Mouse (Mus musculus): ENCODE data around the gene Guk1.
A peak's percentile ranks its signal among the peaks of the same experiment; 100 is the strongest.

Guk1 gene

DNA sequence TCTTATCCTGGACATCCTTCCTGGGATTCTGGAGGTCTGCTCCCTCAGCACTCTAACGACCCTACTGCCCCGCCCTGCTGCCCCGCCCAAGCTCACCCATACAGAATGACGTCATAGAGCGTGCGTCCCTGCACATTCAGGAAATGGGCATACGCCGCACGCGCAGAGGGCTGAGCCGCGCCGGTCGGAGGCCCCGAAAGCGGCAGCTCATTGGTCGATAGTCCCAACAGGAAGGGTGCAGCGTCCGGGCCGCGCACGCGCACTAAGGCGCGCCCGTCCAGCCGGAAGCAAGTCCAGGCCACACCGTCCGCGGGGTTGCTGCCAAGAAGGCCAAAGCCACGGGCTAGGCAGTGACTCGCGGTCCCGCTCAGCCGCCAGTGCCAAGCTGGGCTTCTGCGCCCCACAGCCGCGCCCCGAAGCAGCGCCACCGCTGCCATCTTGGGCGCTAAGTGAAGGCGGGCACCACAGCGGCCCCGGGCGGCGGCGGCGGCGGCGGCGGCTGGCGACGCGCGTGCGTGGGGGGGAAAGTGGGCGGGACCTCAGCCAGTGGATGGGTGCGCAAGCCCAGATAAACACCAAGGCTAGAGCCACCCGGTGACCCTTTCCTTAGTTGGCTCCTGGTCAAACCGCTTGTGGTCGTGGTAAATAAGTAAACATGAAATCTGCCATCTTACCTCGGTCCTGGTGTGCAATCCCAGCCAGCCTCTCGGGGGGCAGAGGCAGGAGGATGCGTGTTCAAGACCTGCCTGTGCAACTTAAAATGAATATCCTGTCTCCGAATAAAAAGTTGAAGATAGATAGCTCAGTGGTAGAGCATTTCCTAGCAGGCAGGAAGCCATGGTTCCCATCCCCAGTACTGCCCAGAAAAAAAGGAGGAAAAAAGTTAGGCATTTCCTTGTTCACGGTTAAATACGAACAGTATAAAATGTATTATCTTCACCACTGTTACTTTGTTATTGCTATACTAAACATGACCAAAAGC lies 28.5 kb downstream of the Guk1 start, which contains the start of gene Iba57:
Gene Iba57, minus strand, starts transcription at position 485 of the 982 bp plus-strand sequence.
- DNase-seq (ENCODE audit: low spot score in 2 of 2) = peak; percentile 98 to 99

DNA sequence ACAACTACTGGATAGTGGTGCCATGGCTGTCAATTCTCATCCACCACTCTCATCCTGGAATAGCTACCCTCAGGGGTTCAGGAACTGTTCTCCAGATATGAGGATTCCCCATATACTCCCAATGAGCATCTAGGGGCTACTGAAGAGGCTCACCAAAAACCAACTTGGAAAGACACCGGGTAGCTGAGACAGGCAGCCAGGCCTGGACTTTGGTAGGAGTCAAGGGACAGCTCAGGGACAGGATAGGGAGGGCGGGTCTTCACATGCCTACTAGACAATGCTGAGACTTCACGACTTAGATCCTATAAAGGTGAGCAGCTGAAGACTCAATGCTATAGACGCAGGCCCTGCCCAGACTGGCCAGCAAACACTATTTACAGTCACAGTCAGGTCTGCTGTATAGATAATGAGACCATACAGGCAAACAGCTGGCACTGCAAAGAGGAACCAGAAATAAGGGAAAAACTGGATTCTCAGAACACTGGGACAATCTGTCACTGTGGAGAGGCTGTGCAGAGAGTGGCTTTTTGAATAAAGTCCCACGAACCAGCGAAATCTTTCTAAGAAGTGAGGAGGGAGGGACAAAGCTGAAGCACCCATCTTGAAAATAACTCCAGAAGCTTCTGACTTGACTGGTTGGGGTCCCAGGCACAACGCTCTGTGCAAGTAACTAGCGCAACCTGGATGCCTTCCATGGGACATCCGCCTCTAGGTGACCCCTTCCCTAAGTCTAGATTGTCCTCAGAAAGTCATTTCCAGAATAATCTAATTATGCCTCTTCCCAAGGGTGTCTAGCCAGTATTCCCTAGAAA lies 29.4 kb downstream of the Guk1 start:
- no peak for DNase-seq (ENCODE audit: low spot score in 2 of 2)

DNA sequence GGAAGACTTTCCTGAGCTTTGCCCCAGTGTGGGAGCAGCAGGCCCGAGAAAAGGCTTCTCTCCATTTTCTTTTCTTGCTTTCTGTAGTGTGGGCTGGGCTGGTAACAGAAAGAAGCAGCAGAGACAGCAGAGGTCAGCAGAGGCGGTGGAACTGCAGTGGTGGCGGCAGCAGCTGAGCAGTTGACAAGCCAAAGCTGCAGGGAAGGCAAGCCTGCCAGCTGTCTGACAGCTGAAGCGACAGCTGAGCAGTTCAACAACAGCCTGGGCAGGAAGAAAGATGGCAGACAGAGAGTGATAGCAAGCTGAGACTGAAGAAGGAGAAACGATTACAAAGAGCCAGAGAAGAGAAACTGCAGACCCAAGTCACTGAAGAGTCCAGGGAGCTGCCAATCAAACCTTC lies 30.6 kb downstream of the Guk1 start:
- DNase-seq (ENCODE audit: low spot score in 2 of 2) = no peak

DNA sequence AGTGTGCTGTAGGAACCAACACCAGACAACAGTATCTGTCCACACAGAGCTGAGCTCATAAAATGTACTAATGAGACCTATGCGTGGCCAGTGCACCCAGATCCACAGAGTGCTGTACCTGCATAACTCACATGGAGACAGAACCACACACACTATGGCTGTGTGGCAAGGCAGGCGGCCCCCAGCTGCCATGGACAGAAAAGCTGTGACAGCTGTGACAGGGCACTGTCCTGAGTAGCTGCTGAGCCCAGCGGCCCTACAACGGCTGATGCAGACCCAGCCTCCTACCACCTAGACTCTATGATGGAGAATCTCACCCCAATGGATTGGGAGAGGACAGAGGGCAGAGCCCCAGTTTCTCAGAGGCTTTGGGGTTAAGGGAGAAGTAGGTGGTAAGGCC lies 32.5 kb downstream of the Guk1 start:
- DNase-seq (ENCODE audit: low spot score in 2 of 2) = no peak

DNA sequence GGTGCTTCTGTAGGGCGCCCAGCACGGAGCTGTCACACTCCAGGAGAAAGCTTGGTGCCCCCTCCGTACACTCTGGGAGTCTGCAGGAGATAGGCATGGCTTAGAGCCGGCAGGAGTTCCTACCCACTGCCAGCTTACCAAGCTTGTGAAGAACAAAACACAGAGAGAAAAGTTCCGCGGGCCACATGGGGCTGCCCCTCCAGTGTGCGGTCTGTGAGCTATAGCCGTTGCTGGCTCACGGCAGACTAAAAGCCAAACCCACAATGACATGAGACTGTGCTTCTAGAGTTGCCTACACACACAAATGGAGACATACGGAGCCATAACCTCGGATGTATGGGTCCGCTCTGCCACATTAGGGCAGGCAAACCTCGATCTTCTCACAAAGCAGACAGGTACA lies 32.9 kb downstream of the Guk1 start:
- DNase-seq (ENCODE audit: low spot score in 2 of 2) = no peak

DNA sequence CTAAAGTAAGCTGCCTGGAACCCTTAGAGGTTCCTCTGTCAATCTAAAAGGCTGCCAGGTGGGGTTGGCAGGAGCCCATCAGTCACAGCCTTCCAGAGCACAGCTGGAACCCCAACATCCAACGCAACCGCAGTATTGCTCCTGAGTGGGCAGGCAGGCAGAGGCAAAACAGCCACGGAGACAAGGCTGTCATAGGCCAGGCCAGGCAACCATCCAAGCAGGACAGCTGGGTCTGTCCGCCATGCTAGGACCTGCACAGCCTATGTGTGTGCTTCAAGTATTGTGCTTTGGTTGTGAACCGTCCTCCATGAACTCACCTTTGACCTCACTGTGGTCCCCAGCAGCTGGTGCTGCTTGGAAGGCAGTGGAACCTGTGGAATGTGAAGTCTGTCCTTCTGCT lies 36.1 kb downstream of the Guk1 start:
- DNase-seq (ENCODE audit: low spot score in 2 of 2) = no peak

- DNase-seq (ENCODE audit: low spot score in 2 of 2) = no peak
Measured at GRCm38 (mm10) chr11:59154220-59154619, 37.8 kb downstream of the Guk1 start.

DNA sequence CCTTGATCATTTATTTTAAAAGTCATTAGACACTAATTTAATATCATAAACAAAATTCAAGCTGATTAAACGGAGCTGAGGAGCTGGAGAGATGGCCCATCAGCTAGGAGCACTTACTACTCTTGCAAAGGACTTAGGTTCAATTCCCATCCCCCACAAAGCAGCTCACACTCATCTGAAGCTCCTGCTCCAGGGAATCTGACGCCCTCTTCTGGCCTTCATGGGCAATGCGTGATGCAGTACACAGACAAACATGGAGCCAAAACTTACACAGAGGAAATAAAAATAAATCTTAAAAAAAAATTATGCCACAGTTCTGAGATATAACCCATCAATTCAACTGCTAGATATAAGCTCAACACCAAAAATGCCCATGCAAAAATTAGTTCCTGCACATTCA lies 40.3 kb downstream of the Guk1 start:
- no peak for DNase-seq (ENCODE audit: low spot score in 2 of 2)

GRCm38 (mm10) chr11:59149302-59149701 lies 42.7 kb downstream of the Guk1 start:
- DNase-seq (ENCODE audit: low spot score in 2 of 2) = no peak

GRCm38 (mm10) chr11:59142962-59143361 lies 49.0 kb downstream of the Guk1 start:
- DNase-seq (ENCODE audit: low spot score in 2 of 2) = no peak

- no peak for DNase-seq (ENCODE audit: low spot score in 2 of 2)
Measured at GRCm38 (mm10) chr11:59141772-59142370, 50.1 kb downstream of the Guk1 start.

DNA sequence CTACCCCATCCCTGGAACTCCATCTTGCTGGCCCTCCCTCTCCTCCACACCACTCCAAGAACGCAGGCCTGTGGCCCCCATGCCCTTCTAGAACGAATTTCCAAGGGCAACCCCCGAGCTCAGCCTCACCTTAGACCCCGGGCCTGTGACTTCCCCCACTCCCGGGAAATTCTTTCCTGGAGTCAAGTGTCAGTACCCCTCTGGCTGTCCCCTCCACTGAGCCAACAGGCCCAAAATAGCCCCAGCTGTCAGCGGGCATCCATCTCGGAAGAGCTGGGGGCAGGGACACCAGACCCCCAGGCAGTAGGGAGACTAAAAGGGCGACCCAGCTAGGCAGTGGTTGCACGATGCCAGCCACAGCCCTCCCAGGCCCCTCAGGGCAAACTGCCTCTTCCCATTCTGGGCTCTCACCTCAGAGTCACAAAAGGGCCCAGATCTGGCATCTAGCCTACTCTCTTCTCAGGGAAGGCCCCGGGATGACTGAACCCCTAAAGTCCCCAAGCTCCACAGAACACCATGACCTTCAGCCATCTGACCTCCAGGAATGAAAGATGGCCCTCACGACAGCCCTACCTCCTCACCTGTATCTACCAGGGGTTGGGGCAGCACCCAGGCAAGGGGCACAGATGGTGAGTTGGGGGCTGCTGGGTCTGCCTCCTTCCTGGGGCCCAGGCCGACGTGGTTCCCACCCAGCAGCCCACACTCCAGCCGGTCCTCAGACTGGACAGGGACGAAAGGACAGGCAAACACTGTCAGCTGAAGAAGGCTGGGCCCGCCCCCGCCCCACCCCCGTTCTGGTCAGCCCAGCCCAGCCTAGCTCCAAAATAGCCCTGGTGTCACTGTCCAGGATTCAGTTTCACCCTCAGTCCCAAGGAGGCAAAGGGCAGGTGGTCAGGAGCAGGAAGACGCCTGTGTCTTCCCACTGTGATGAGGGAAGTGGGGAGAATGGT lies 53.2 kb downstream of the Guk1 start:
- DNase-seq (ENCODE audit: low spot score in 2 of 2) = no peak

DNA sequence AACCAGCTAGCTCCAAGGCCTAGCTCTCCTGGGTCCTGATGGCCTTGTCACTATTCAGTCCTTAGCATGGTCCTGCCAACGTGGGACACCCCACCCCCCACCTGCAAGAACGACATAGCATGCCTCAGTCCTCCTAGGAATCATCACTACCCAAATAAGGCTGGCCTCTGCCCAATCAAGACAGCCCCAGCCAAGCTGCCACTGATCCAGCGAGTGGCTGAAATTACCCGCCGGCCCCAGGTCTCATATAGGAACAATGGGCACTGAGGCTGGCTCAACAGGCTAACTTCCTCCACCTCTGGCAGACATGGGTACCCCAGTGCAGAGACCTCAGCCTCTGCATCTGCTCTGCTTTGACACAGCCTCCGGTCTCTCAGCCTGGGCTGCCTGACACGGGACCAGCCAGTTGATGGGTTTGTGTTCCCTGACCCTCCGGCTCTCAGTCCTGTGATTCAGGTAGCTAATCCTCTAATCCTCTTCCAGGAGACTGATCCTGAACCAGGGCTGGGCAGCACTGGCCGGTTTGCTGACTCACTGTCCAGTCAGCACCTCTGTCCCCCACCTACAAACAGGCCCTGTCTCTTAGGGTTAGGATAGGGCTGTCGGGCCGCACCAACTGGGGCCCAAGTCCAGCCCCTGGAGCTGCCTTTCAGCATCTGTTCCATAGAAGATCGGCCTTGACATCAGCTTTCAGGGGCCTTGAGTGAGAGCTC lies 54.9 kb downstream of the Guk1 start:
- DNase-seq (ENCODE audit: low spot score in 2 of 2) = no peak

DNA sequence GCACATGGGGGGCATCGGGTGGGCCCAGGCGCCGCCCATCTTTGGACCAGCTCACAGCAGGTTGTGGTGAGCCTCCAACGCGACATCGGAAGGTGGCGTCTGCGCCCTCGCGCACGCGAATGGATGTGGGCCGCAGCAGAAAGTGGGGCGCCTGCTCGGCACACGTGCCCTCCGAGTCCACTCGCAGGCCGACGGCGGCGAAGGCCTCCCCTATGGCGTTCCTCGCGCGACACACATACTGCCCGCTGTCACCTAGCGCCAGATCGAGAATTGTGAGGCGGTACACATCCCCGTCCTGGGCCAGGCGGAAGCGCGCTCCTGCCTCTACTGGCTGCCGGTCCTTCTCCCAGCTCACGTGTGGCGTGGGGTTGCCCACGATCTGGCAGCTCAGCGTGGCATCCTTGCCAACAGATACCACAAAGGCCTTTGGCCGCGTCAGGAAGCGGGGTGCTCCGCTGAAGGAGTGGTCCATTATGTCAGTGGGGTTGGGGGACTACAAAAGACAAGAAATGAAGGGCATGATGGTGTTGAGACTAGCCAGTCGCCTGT lies 56.0 kb downstream of the Guk1 start, which contains the start of gene Obscn:
Gene Obscn, minus strand, starts transcription at position 499 of the 549 bp plus-strand sequence.
- no peak for DNase-seq (ENCODE audit: low spot score in 2 of 2)

- no peak for DNase-seq (ENCODE audit: low spot score in 2 of 2)
Measured at GRCm38 (mm10) chr11:59135051-59135820, 56.8 kb downstream of the Guk1 start.

- DNase-seq (ENCODE audit: low spot score in 2 of 2) = no peak
Measured at GRCm38 (mm10) chr11:59134373-59134997, 57.5 kb downstream of the Guk1 start.

Data from frontal cortex, postnatal 10 days (tissue).